Mouse (Mus musculus): ENCODE measurements around the gene Iffo1.
"Not testable (repeated sequence)": the region's sequence is repeated elsewhere in the genome, so short reads cannot be mapped to it uniquely, and the experiment has no call there.

Gene Iffo1

GRCm38 (mm10) chr6:125160854-125161760 is 16.1 kb downstream of the Iffo1 start:
- in situ Hi-C loops (cut with MboI, MseI) = no loop called here

GRCm38 (mm10) chr6:125161971-125162370 is 16.9 kb downstream of the Iffo1 start:
- in situ Hi-C loops (cut with MboI, MseI) = not testable (repeated sequence)

GRCm38 (mm10) chr6:125162615-125163305 is 17.7 kb downstream of the Iffo1 start:
- in situ Hi-C loops (cut with MboI, MseI) = not testable (repeated sequence)

- in situ Hi-C loops (cut with MboI, MseI) = no loop called here
Measured at GRCm38 (mm10) chr6:125163801-125164657, 19.0 kb downstream of the Iffo1 start.

- in situ Hi-C loops (cut with MboI, MseI) = no loop called here
Measured at GRCm38 (mm10) chr6:125164672-125165327, 19.8 kb downstream of the Iffo1 start.

- in situ Hi-C loops (cut with MboI, MseI) = no loop called here
Measured at GRCm38 (mm10) chr6:125165328-125165891, 20.4 kb downstream of the Iffo1 start.

- in situ Hi-C loops (cut with MboI, MseI) = no loop called here
Measured at GRCm38 (mm10) chr6:125166051-125166751, 21.2 kb downstream of the Iffo1 start, which contains the start of gene Gapdh. Gene Gapdh, minus strand, starts transcription at chr6:125166467.

- in situ Hi-C loops (cut with MboI, MseI) = no loop called here
Measured at GRCm38 (mm10) chr6:125166861-125167650, 22.0 kb downstream of the Iffo1 start.

GRCm38 (mm10) chr6:125168086-125168485 is 23.0 kb downstream of the Iffo1 start:
- in situ Hi-C loops (cut with MboI, MseI) = no loop called here

GRCm38 (mm10) chr6:125170194-125170593 is 25.2 kb downstream of the Iffo1 start:
- in situ Hi-C loops (cut with MboI, MseI) = loop anchor here (5.0 kb wide), 1 partner anchor 48 kb away; no protein-coding TSS in a partner anchor

GRCm38 (mm10) chr6:125172474-125172873 is 27.4 kb downstream of the Iffo1 start:
- in situ Hi-C loops (cut with MboI, MseI) = loop anchor here (5.0 kb wide), 1 partner anchor 50 kb away; no protein-coding TSS in a partner anchor

GRCm38 (mm10) chr6:125173256-125173655 is 28.2 kb downstream of the Iffo1 start:
- in situ Hi-C loops (cut with MboI, MseI) = loop anchor here (5.0 kb wide), 1 partner anchor 51 kb away; no protein-coding TSS in a partner anchor

- in situ Hi-C loops (cut with MboI, MseI) = no loop called here
Measured at GRCm38 (mm10) chr6:125175469-125175868, 30.4 kb downstream of the Iffo1 start.

- in situ Hi-C loops (cut with MboI, MseI) = no loop called here
Measured at GRCm38 (mm10) chr6:125179601-125180000, 34.6 kb downstream of the Iffo1 start.

GRCm38 (mm10) chr6:125182133-125182532 is 37.1 kb downstream of the Iffo1 start:
- in situ Hi-C loops (cut with MboI, MseI) = no loop called here

GRCm38 (mm10) chr6:125186203-125186602 is 41.2 kb downstream of the Iffo1 start:
- in situ Hi-C loops (cut with MboI, MseI) = no loop called here

- in situ Hi-C loops (cut with MboI, MseI) = no loop called here
Measured at GRCm38 (mm10) chr6:125190816-125191215, 45.8 kb downstream of the Iffo1 start.

GRCm38 (mm10) chr6:125191332-125192015 is 46.4 kb downstream of the Iffo1 start, which contains the start of the genes Ncapd2 and Mrpl51:
Gene Ncapd2, minus strand, starts transcription at chr6:125191701.
Gene Mrpl51, plus strand, starts transcription at chr6:125191801.
- in situ Hi-C loops (cut with MboI, MseI) = no loop called here
